Mouse (Mus musculus): Measurements from ENCODE around the gene Twist2.
A peak's percentile ranks its signal among the peaks of the same experiment; 100 is the strongest.

The Twist2 gene

GRCm38 (mm10) chr1:91800967-91801843, at the start of gene Twist2:
Twist2 (plus strand) TSS chr1:91801461.
- no peak for DNase-seq

DNA sequence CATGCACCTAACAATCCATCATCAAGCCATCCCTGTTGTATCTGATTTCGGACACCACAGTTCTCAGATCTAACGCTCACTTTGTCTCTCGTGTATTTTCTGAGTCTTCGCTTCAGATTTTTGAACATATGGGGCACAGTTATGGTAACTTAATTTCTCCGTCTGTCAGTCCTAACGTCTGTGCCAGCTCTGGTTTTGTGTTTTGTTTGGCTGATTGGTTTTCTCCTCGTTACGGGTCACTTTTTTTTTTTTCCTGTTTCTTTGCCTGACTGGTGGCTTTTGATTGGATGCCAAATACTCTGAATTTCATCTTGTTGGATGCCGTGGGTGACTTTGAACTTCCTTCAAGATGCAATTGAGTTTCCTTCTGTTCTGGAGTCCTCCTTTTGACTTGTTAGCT, 48.3 kb upstream of the Twist2 start:
- no peak for DNase-seq

DNA sequence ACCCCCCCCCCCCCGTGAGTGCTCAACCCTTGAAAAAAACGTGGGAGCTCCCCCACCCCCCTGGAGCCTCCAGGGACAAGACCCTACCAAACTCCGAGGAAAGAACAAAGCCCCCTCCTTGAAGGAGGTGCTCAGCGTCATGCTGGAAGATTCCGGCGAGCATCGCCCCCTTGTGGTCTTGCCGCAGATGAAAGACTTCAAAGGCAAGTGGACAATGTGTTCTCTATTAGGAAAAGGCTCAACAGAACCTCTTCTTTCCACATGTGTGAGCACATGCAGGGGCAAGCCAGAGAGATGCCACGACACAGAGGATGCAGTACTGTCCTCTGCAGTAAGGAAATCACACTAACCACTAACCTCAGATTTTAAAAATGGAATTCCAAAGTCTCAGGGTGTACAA, 46.2 kb upstream of the Twist2 start:
- DNase-seq = peak; percentile 49 to 57

GRCm38 (mm10) chr1:91757292-91757691, 44.0 kb upstream of the Twist2 start:
- no peak for DNase-seq

- no peak for DNase-seq
These were observed 43.1 kb upstream of the Twist2 start for GRCm38 (mm10) chr1:91758143-91758542.

DNA sequence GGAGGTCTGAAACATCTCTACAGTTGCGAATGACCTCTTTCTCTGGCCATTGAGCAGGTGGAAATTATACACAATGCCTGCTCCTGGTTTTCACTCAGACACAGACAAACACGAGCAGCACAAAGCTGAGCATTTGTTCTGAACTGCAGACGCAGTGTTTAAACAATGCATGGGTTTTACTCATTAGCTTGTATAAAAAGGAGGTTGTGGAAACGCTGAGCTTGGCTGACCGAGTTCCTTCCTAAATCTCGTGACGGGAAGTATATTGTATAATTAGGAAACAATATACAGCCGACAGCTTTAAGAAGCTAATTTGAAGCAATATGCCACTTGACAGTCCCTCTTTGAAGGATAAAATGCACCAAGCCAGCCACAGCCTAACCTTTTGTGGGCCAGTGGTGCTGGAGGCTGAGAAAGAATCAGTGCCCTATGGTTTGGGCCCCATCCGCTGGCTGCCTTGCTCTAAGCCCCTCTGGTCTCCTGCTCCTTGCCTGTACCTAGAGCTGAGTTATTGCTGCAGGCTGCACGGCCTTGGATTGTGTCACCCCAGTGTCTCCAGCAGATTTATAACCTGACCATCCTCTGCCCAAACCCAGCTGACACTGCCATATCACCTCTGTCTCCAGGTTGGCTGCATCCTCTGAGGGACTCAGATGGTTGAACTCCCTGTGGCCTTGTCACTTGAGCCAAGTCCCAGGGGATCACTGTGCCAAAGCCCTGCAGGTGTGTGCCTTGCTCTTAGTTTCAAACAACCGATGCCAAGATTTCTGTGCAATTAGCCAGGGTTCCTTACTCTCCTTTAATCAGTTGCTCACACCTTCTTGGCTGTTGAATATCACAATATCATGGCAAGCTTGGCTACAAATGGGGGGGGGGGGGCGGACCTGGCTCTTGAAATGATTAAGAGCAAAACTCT, 42.4 kb upstream of the Twist2 start:
- no peak for DNase-seq

GRCm38 (mm10) chr1:91760140-91760986, 40.9 kb upstream of the Twist2 start:
- DNase-seq = no peak

- no peak for DNase-seq
These were observed 38.7 kb upstream of the Twist2 start for GRCm38 (mm10) chr1:91762528-91763091.

GRCm38 (mm10) chr1:91770221-91770624, 31.0 kb upstream of the Twist2 start:
- DNase-seq = no peak

GRCm38 (mm10) chr1:91770676-91771075, 30.6 kb upstream of the Twist2 start:
- DNase-seq = no peak

DNA sequence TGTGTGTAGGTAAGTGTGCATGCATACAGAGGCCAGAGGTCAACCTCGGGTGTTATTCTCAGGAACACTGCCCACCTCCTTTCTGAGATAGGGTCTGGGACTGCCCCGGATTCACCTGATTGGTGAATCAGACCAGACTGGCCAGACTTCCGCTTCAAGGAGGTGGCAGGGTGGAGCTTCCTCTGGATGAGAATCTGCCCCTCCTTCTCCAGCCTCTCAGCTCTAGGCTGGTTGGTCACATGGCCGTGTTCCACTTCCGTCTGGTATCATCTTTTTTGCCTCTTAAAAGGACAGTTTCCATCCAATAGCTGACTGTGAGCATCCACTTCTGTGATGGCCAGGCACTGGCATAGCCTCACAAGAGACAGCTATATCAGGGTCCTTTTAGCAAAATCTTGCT, 24.3 kb upstream of the Twist2 start:
- DNase-seq = no peak

DNA sequence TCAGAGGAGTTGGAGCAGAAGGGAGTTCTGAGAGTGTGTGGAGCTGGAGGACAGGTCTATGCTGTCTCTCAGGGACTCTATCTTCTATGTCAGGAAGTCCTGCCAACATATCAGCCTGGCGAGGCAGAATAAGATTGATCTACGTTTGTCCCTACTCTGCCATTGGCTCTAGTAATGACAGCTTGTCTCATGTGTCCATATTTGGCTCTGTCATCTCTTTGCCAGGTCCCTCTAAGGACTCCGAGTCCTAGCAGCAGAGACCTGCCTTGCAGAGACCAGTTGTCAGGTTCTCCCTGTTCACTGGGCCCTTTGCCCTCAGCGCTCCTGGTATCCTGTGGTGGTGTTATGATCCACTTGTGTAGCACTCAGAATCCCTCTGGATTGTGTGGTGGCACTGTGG, 21.4 kb upstream of the Twist2 start:
- DNase-seq = no peak

DNA sequence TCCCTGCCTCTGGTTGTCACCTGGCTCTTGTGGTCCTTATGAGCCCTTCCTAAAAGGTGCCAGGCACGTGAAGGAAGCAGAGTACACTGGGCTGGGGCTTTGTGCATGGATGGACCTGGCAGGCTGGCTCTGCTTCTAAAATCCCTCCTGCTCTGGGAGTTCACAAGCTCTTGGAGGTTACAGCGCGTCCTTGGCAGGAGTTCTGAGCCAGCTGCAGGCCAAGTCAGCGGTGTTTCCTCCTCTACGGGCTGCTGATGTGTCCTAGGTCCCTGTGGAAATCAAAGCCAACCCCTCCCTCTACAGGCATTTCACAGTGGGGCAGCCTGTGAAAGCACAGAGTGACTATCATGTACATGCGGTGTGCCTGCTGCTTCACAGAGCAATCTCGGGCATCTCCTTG, 20.1 kb upstream of the Twist2 start:
- DNase-seq = no peak

DNA sequence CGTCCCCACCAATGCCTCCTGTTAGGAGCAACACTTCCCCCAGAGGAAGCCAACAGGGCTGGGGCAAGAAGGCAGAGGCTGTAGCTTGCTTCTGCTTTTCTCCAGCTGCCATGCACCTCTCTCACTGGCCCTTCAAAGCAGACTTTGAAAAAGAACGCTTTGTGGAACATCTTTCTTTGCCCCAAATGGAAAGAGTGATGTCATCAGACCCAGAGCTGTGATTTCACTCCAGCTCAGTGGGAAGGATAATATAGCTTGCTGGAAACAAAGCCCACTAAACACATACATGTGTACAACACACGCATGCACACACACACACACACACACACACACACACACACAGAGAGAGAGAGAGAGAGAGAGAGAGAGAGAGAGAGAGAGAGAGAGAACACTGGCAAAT, 17.1 kb upstream of the Twist2 start:
- DNase-seq = no peak

DNA sequence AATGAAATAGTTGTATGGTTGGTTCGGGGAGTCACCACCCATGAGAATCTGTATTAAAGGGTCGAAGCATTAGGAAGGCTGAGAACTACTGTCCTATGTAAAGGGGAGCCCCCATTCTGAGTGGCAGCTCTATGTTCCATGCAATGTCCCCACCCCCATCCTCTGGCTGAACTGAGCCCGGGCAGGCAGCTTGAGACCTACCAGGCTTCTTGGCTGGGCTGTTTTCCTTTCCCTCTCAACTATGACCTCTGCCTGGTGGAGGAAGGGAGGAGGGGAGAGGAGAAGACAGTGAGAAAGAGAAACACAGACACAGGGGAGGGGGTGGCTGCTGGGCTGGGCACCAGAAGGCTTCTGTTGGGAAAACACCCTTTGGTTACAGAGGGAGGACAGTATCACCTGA, 1.9 kb upstream of the Twist2 start:
- no peak for DNase-seq

DNA sequence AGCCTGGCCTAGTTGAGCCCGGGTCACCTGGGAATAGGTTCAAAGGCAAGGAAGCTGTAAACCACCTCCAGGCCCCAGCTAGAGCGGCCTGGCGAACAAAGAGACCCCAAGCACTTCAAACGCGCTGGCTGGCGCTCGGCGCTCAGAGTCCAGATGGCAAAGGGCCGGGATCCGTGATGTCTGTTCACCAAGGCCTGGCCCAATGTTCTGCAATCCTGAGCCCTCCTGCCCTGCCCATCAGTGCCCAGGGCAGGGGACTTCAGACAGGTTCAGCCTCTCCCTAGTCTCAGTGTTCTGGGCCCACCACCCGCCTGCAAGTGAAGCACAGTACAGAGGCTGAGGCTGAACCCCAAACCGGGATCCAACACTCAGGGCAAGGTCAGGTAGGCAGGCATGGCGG, 913 bp upstream of the Twist2 start:
- DNase-seq = no peak

DNA sequence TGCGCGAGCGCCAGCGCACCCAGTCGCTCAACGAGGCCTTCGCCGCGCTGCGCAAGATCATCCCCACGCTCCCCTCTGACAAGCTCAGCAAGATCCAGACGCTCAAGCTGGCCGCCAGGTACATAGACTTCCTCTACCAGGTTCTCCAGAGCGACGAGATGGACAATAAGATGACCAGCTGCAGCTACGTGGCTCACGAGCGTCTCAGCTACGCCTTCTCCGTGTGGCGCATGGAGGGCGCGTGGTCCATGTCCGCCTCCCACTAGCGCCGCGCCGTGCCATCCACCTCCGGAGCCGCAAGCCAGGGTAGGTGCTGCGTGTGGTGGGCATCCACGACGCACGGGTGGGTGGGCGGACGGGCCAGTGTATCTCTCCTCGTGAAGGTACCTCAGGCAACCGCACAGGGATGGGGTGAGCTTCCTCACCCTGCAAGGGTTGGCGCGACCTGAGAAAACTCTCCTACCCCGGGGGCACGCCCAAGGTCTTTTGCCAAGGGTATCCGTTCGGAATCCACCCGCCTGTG, 644 bp downstream of the Twist2 start:
- DNase-seq = no peak

- DNase-seq = no peak
These were observed 1.3 kb downstream of the Twist2 start for GRCm38 (mm10) chr1:91802406-91803121.

DNA sequence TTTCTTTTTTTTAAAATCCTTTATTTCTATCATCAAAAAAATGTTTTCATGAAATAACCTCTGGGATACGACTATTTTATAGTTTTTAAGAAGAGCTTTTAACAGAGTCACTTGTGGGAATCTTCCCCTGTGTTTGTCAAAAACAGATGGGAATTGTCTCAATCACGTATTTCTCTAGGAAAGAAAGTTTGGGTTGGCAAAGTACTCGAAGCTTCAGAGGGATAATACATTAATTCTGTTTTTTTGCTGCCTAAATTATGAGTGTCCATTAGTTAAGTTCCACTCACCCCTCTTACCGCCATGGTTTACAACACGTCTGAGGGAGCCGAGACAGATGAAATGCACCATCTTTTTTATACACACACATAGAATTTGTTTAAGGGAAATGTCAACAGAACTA, 2.2 kb downstream of the Twist2 start:
- no peak for DNase-seq

DNA sequence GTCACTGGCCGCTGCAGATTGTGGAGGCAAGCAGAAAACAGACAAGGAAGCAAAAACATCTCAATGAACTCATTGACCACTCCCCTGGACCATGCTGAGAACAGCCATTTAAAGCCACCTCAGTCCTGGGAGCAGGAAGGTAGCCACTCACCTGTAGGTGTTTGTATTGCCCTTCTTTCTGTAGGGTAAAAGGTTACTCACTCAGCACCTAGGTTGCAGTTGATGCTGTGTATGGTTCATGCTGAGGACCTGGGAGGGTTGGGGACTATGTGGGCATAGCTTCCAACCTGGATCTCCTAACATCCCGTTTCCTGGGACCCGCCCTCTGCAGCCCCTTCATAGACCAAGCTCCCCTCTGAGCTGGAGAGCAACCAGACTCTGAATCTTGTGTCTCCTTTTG, 14.8 kb downstream of the Twist2 start:
- DNase-seq = no peak

DNA sequence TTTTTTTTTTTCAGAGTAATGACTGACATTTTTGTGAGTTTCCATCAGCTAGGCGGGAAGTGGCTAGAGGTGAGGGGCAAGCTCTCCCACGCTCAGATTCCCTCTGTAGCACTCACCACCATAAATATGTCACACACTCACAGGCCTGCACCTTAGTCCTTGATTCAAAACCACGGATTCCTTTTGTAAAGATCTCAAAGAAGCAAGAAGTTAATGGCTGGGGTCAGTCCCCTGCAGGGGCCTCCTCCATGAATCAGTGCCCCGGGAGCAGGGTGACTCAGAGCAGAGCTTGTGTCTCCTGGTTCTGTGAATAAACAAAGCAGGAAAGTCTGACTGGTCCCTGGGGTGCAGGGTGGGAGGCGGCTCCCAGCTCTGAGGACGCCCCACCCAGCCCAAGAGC, 15.3 kb downstream of the Twist2 start:
- DNase-seq = no peak

DNA sequence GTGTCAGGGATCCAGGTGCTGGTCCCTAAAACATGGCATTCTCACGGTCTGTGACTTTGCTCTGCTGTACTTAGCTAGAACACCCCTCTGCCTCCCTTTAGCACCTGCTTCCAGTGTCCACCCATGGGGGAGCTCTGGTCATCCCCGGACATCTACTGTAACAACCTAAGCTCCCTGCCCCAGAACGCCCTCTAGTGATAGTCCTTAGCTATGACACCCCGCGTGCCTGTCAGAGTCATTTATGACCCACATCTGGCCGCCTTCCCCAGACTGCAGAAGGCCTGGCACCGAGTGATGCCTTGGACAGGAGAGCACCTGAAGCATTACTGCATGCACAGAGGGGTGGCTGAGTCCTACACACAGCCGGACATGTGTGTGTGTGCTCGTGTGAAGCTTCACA, 18.0 kb downstream of the Twist2 start:
- no peak for DNase-seq

All from cerebellum, adult 18-20 months (tissue).